Mouse (Mus musculus) bone marrow, adult 2 months (tissue): ENCODE measurements around the gene Sox21. TPM values are rescaled to one million over a fixed set of nuclear protein-coding genes. Genes with fewer than 3 reads are reported as not detected.

ENCODE experiments used
- H3K27ac ChIP-seq: fragments of 200-500 bp; 2 replicates; pipeline ENCODE4 v1.5.1; 2012; ENCODE audit warnings: low read depth, mild to moderate bottlenecking, control low read depth, inconsistent platforms, low read length; ENCODE audit not compliant: control insufficient read depth, poor library complexity, insufficient read depth
- H3K4me1 ChIP-seq: fragments of 200-500 bp; 2 replicates; pipeline ENCODE4 v1.6.1; 2011; ENCODE audit warnings: low read length; ENCODE audit not compliant: control insufficient read depth, insufficient read depth
- H3K4me3 ChIP-seq: fragments of 200-500 bp; replicated peaks from 2 replicates; pipeline ENCODE3; 2011; ENCODE audit warnings: mild to moderate bottlenecking, low read depth, low read length, control low read depth; ENCODE audit not compliant: control insufficient read depth
- CTCF ChIP-seq: fragments of 200-500 bp; IDR thresholded peaks from 2 replicates; pipeline ENCODE4 v1.5.1; 2011; ENCODE audit warnings: low read length, control low read depth; ENCODE audit not compliant: control insufficient read depth, insufficient read depth
- POLR2A ChIP-seq: fragments of 200-500 bp; IDR thresholded peaks from 2 replicates; pipeline ENCODE4 v1.6.1; 2011; ENCODE audit warnings: low read depth, mild to moderate bottlenecking, control low read depth, low read length, borderline replicate concordance; ENCODE audit not compliant: control insufficient read depth
- WGBS: fragments of 180-500 bp; shearing (Covaris S2); methylation state at CpG from one replicate; pipeline ENCODE4 v1.1.7; 2018; 5-methylcytosine and 5-hydroxymethylcytosine counted together
- polyA plus RNA-seq: library from polyadenylated mRNA; stranded (reverse); fragments of >200 nt; gene quantifications from 2 replicates; pipeline ENCODE4 v1.2.4, GENCODE M21; 2011; ENCODE audit warnings: low replicate concordance; ENCODE audit not compliant: missing spikeins, insufficient read depth, insufficient read length

Gene Sox21
- polyA plus RNA-seq, 1 experiment, result 0.52 TPM

GRCm38 (mm10) chr14:118233786-118234540 lies 2.9 kb downstream of the Sox21 start:
- WGBS, result 7% methylated on average over 26 of the region's 26 CpGs
- H3K4me3 ChIP-seq, result no peak overlapping the region
- TF ChIP-seq CTCF, result no peak
- TF ChIP-seq POLR2A, result no peak
- H3K4me1 ChIP-seq, result no peaks in the 10 kb centered on the region
- H3K27ac ChIP-seq, result no peak overlapping the region

- no peak overlapping the region for H3K27ac ChIP-seq
- no peak for TF ChIP-seq POLR2A
- TF ChIP-seq CTCF, result no peak
- H3K4me1 ChIP-seq, result no peaks in the 10 kb centered on the region
- H3K4me3 ChIP-seq, result no peak overlapping the region
- 13% methylated on average over 8 of the region's 8 CpGs for WGBS
These were observed 4.4 kb downstream of the Sox21 start for GRCm38 (mm10) chr14:118232381-118232970.

DNA sequence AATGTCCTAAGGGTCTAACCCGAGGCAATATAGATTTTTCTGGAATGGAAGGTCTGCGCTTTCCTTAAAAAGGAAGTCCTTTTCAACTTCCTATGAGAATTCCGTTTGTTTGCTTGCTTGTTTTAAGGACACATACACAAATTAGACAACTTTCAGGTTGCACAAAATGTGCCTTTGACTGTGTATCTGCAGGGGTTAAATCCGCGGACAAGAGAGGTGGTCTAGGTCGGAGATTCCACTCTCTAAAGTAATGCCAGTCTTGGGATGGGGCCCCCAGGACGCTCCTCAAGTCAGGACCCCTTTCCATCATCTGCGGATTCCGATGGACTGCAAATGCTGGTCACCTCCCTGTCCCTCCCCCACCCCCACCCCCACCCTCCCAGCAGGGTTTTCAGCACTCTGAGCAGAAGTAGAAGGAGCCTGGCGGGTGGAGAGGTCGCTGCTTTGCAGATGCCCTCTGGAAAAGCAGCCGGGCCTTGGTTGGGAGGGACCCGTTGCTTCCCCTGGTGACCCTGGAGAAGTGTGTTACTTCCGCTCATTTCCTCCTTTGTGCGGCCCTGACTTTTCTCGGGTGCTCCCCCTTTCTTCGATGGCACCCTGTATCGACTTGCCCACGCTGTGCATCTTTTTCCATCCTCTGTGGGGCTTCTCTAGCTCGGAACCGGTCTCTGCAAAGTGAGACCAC lies 10.2 kb downstream of the Sox21 start:
- WGBS, result 4% methylated on average over 21 of the region's 21 CpGs
- no peak for TF ChIP-seq POLR2A
- H3K4me3 ChIP-seq, result no peak overlapping the region
- no peaks in the 10 kb centered on the region for H3K4me1 ChIP-seq
- H3K27ac ChIP-seq, result no peak overlapping the region

- no peak for TF ChIP-seq CTCF
- no peak for TF ChIP-seq POLR2A
- H3K4me1 ChIP-seq, result no peaks in the 10 kb centered on the region
- no peak overlapping the region for H3K27ac ChIP-seq
- 1% methylated on average over 21 of the region's 21 CpGs for WGBS
- H3K4me3 ChIP-seq, result no peak overlapping the region
These were observed 10.9 kb downstream of the Sox21 start for GRCm38 (mm10) chr14:118225911-118226310.

GRCm38 (mm10) chr14:118225061-118225743 lies 11.6 kb downstream of the Sox21 start:
- TF ChIP-seq POLR2A (no peak), CTCF (no peak)

DNA sequence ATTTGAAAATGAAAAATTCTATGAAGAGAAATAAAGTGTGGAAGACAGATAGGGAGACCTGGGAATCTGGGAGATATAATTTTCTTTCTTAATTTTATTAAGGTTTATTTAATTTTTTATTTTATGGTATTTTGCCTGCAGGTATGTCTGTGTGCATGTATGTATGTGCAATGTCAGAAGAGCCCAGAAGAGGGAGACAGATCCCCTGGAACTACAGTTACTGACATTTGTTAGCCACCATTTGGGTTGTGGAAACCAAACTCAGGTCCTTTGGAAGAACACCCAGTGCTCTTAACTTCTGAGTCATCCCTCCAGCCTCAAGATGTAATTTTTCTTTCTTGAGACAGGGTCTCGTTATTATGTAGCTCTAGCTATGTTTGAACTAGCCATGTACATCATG lies 15.9 kb downstream of the Sox21 start:
- H3K4me3 ChIP-seq, result no peak overlapping the region
- TF ChIP-seq POLR2A (no peak), CTCF (no peak)
- 69% methylated on average over 1 of the region's 1 CpGs for WGBS
- no peak overlapping the region for H3K27ac ChIP-seq
- H3K4me1 ChIP-seq, result no peaks in the 10 kb centered on the region

More at GRCm38 (mm10) chr14:118225061-118225743, 11.6 kb downstream of the Sox21 start:
- H3K4me1 ChIP-seq, result no peaks in the 10 kb centered on the region
- WGBS, result 30% methylated on average over 16 of the region's 16 CpGs
- no peak overlapping the region for H3K27ac ChIP-seq
- H3K4me3 ChIP-seq, result no peak overlapping the region

DNA sequence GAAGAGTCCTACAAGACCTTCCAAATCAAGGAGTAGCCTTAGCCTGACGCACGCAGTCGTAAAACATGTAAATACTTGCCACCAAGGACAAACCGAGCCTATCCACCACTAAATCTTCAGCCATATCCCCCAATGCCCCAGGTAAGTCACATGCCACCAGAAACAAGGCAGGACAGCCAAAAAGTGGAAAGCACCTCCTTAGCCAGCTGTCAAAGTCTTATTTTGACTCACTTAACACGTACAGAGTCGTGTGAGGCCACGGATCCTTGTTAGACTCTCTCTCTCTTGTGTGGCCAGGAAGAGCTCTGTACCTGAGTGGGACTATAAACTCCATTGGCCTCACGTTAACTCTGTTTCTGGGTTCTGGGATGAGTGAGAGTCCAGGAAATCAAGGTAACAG lies 20.0 kb downstream of the Sox21 start:
- WGBS, result 87% methylated on average over 8 of the region's 8 CpGs
- H3K4me1 ChIP-seq, result no peaks in the 10 kb centered on the region
- no peak overlapping the region for H3K27ac ChIP-seq
- no peak overlapping the region for H3K4me3 ChIP-seq
- no peak for TF ChIP-seq POLR2A
- no peak for TF ChIP-seq CTCF
